Mouse (Mus musculus) left cerebral cortex, adult 2 months (tissue): Measurements from ENCODE around the gene Adm2. TPM values are rescaled to one million over a fixed set of nuclear protein-coding genes. Genes with fewer than 3 reads are reported as not detected.

Source experiments
- DNase-seq, 2 experiments: peaks; one replicate each; pipeline ENCODE4 v3.0.0; 2021 to 2022; ENCODE audit warnings: low spot score in 2 of 2, mixed read lengths in 1 of 2; ENCODE audit errors: extremely low spot score in 1 of 2
- H3K27ac ChIP-seq: fragments of 200-600 bp; 2 replicates; pipeline ENCODE4 v1.8.1; 2022
- H3K4me3 ChIP-seq: fragments of 200-600 bp; 2 replicates; pipeline ENCODE4 v1.8.1; 2022
- CTCF ChIP-seq: fragments of 200-600 bp; IDR thresholded peaks from 2 replicates; pipeline ENCODE4 v1.8.1; 2022; ENCODE audit warnings: antibody characterized with exemption, mild to moderate bottlenecking, moderate library complexity
- intact Hi-C: fragments of 180-260 bp; cut with DNase I; formaldehyde crosslinking; loops from one replicate; pipeline ENCODE4 v1.15.1; 2025
- total RNA-seq, 2 experiments: library from RNA; stranded (reverse); gene quantifications; 2 replicates each; pipeline ENCODE4 v1.2.3; 2021

The Adm2 gene
- total RNA-seq, 2 experiments from 2014 or later, result not detected

GRCm38 (mm10) chr15:89293778-89294177, 28.7 kb upstream of the Adm2 start:
- no peak for DNase-seq
- no peak for TF ChIP-seq CTCF
- intact Hi-C loops, result no loop called here
- Histone ChIP-seq H3K27ac (no peak overlapping the region), H3K4me3 (no peak overlapping the region)

- intact Hi-C loops, result no loop called here
- no peak for DNase-seq
- no peak overlapping the region for H3K4me3 ChIP-seq
- TF ChIP-seq CTCF, result no peak
- H3K27ac ChIP-seq, result no peak overlapping the region
Measured at GRCm38 (mm10) chr15:89295580-89296165, 26.8 kb upstream of the Adm2 start.

- no peak for TF ChIP-seq CTCF
- intact Hi-C loops, result no loop called here
- no peak overlapping the region for H3K27ac ChIP-seq
- DNase-seq, result no peak
- H3K4me3 ChIP-seq, result no peak overlapping the region
Measured at GRCm38 (mm10) chr15:89296465-89296864, 26.1 kb upstream of the Adm2 start.

GRCm38 (mm10) chr15:89297695-89298094, 24.8 kb upstream of the Adm2 start:
- no peak for TF ChIP-seq CTCF
- DNase-seq, result no peak
- Histone ChIP-seq H3K4me3 (no peak overlapping the region), H3K27ac (no peak overlapping the region)
- intact Hi-C loops, result no loop called here

- H3K27ac ChIP-seq, result no peak overlapping the region
- TF ChIP-seq CTCF, result no peak
- H3K4me3 ChIP-seq, result no peak overlapping the region
- intact Hi-C loops, result no loop called here
- DNase-seq, result no peak
Measured at GRCm38 (mm10) chr15:89300180-89300579, 22.3 kb upstream of the Adm2 start.

- no peak for TF ChIP-seq CTCF
- no peak for DNase-seq
- H3K4me3 ChIP-seq, result no peak overlapping the region
- no peak overlapping the region for H3K27ac ChIP-seq
- intact Hi-C loops, result no loop called here
Measured at GRCm38 (mm10) chr15:89300600-89300999, 21.9 kb upstream of the Adm2 start.

GRCm38 (mm10) chr15:89305966-89306365, 16.6 kb upstream of the Adm2 start:
- no peak for DNase-seq
- no peak overlapping the region for H3K27ac ChIP-seq

GRCm38 (mm10) chr15:89307461-89307860, 15.1 kb upstream of the Adm2 start:
- intact Hi-C loops, result no loop called here
- no peak for DNase-seq
- Histone ChIP-seq H3K4me3 (no peak overlapping the region), H3K27ac (peak overlapping the region; percentile 67; the same call in 1 of the 2 replicates)
- no peak for TF ChIP-seq CTCF

More at GRCm38 (mm10) chr15:89305966-89306365, 16.6 kb upstream of the Adm2 start:
- TF ChIP-seq CTCF, result no peak
- H3K4me3 ChIP-seq, result no peak overlapping the region
- intact Hi-C loops, result no loop called here

- intact Hi-C loops, result no loop called here
- Histone ChIP-seq H3K4me3 (no peak overlapping the region), H3K27ac (peak overlapping the region; percentile 88)
- no peak for DNase-seq
- no peak for TF ChIP-seq CTCF
Measured at GRCm38 (mm10) chr15:89308406-89309139, 13.9 kb upstream of the Adm2 start.

GRCm38 (mm10) chr15:89309962-89310498, 12.5 kb upstream of the Adm2 start:
- DNase-seq, result peak; percentile 59 to 69
- intact Hi-C loops, result no loop called here
- Histone ChIP-seq H3K27ac (peak overlapping the region; percentile 91), H3K4me3 (no peak overlapping the region)
- TF ChIP-seq CTCF, result no peak

GRCm38 (mm10) chr15:89313359-89313758, 9.2 kb upstream of the Adm2 start:
- DNase-seq, result no peak
- H3K4me3 ChIP-seq, result peak overlapping the region; percentile 5; the same call in 1 of the 2 replicates

GRCm38 (mm10) chr15:89314107-89314506, 8.4 kb upstream of the Adm2 start:
- intact Hi-C loops, result loop anchor here (2.0 kb wide), 1 partner anchor 41 kb away; the partner anchor contains the start of genes Lmf2 and Ncaph2

More at GRCm38 (mm10) chr15:89313359-89313758, 9.2 kb upstream of the Adm2 start:
- no peak for TF ChIP-seq CTCF
- peak overlapping the region; percentile 28; the same call in 1 of the 2 replicates for H3K27ac ChIP-seq
- intact Hi-C loops, result no loop called here

More at GRCm38 (mm10) chr15:89314107-89314506, 8.4 kb upstream of the Adm2 start:
- no peak for TF ChIP-seq CTCF
- H3K4me3 ChIP-seq, result peak overlapping the region; percentile 97
- H3K27ac ChIP-seq, result peak overlapping the region; percentile 77
- DNase-seq, result no peak
